Mouse (Mus musculus) left cerebral cortex, adult 6 months (tissue): ENCODE data around the gene Olfr1002. TPM values are rescaled to one million over a fixed set of nuclear protein-coding genes. Genes with fewer than 3 reads are reported as not detected.

ENCODE experiments used
- long read RNA-seq, 2 experiments: library from polyadenylated mRNA; unstranded; transcript quantifications; one replicate each; pipeline ENCODE4 v2.0.0; 2019 to 2020
- polyA plus RNA-seq: library from polyadenylated mRNA; unstranded; fragments of <200 nt; fragmentation: Nextera tagmentation; gene quantifications from 2 replicates; pipeline ENCODE4 v1.2.3, GENCODE M21; 2021

Olfr1002 gene
- not detected in 2 replicates for polyA plus RNA-seq
- long read RNA-seq, experiment 1, result 0 reads
- long read RNA-seq, experiment 2, result 0 reads

GRCm38 (mm10) chr2:85650604-85651003 is at the start of gene Olfr1002:
Olfr1002 (minus strand) TSS chr2:85650704.

GRCm38 (mm10) chr2:85689131-85689530 is 38.6 kb upstream of the Olfr1002 start, which contains the start of gene Olfr1008:
Olfr1008 (plus strand) TSS chr2:85689431.

GRCm38 (mm10) chr2:85678667-85679066 is 28.2 kb upstream of the Olfr1002 start, which contains the start of gene Olfr1006:
Olfr1006 (minus strand) TSS chr2:85678767.

GRCm38 (mm10) chr2:85664355-85664754 is 13.9 kb upstream of the Olfr1002 start, which contains the start of gene Olfr154:
Olfr154 (minus strand) TSS chr2:85664455.

GRCm38 (mm10) chr2:85611803-85612202 is 38.7 kb downstream of the Olfr1002 start, which contains the start of gene Olfr1000:
Olfr1000 (minus strand) TSS chr2:85611903.

Other genes starting within 250 kb of the Olfr1002 start
- not detected in 2 replicates for gene Olfr992, start 241.2 kb downstream of the Olfr1002 start, polyA plus RNA-seq
- gene Olfr993, start 235.8 kb downstream of the Olfr1002 start, polyA plus RNA-seq, result not detected in 2 replicates
- gene Olfr994, start 214.3 kb downstream of the Olfr1002 start, polyA plus RNA-seq, result not detected in 2 replicates
- gene Olfr995, start 207.1 kb downstream of the Olfr1002 start, polyA plus RNA-seq, result not detected in 2 replicates
- gene 4833423E24Rik, start 131.7 kb downstream of the Olfr1002 start, polyA plus RNA-seq, result not detected in 2 replicates
- not detected in 2 replicates for gene Olfr996, start 71.5 kb downstream of the Olfr1002 start, polyA plus RNA-seq
- not detected in 2 replicates for gene Olfr998, start 61.8 kb downstream of the Olfr1002 start, polyA plus RNA-seq
- gene Olfr1000, start 38.8 kb downstream of the Olfr1002 start, polyA plus RNA-seq, result not detected in 2 replicates
- not detected in 2 replicates for gene Olfr154, start 13.8 kb upstream of the Olfr1002 start, polyA plus RNA-seq
- not detected in 2 replicates for gene Olfr1006, start 28.1 kb upstream of the Olfr1002 start, polyA plus RNA-seq
- not detected in 2 replicates for gene Olfr1008, start 38.7 kb upstream of the Olfr1002 start, polyA plus RNA-seq
- not detected in 2 replicates for gene Olfr1009, start 64.7 kb upstream of the Olfr1002 start, polyA plus RNA-seq
- gene Olfr1012, start 112.1 kb upstream of the Olfr1002 start, polyA plus RNA-seq, result not detected in 2 replicates
- not detected in 2 replicates for gene Olfr1013, start 116.4 kb upstream of the Olfr1002 start, polyA plus RNA-seq
- not detected in 2 replicates for gene Olfr1014, start 122.0 kb upstream of the Olfr1002 start, polyA plus RNA-seq
- gene Olfr1015, start 131.3 kb upstream of the Olfr1002 start, polyA plus RNA-seq, result not detected in 2 replicates
- gene Olfr1016, start 151.8 kb upstream of the Olfr1002 start, polyA plus RNA-seq, result not detected in 2 replicates
- gene Olfr1018, start 167.8 kb upstream of the Olfr1002 start, polyA plus RNA-seq, result not detected in 2 replicates
- gene Olfr1019, start 194.8 kb upstream of the Olfr1002 start, polyA plus RNA-seq, result not detected in 2 replicates
- not detected in 2 replicates for gene Olfr1020, start 196.3 kb upstream of the Olfr1002 start, polyA plus RNA-seq
- not detected in 2 replicates for gene Olfr1022, start 217.9 kb upstream of the Olfr1002 start, polyA plus RNA-seq
- gene Olfr1023, start 234.9 kb upstream of the Olfr1002 start, polyA plus RNA-seq, result not detected in 2 replicates